Mouse (Mus musculus) cerebellum, adult 18-20 months (tissue): ENCODE results near the gene Sars.
A peak's percentile ranks its signal among the peaks of the same experiment; 100 is the strongest.

Source experiments
- DNase-seq, 2 experiments: peaks; one replicate each; pipeline ENCODE4 v3.0.0; 2021

The Sars gene

DNA sequence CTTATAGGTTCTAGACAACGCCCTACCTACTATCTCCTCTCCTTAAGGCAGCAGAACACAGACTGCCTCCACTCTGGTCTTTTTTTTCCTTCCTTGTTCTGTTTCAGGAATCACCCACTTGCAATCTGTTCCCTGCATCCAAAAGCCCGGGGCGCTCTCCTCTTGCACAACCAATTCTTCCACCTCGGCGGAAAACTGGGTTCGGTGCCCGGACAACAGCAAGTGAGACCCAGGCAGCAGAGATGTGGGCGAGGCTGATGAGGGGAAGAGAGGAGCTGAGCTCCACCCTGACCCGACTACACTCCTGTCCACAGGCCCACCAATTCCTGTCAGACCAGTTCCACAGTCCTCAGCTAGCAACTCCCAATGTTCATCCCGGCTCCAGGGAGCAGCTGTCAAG, 58.8 kb downstream of the Sars start:
- DNase-seq, result no peak

DNA sequence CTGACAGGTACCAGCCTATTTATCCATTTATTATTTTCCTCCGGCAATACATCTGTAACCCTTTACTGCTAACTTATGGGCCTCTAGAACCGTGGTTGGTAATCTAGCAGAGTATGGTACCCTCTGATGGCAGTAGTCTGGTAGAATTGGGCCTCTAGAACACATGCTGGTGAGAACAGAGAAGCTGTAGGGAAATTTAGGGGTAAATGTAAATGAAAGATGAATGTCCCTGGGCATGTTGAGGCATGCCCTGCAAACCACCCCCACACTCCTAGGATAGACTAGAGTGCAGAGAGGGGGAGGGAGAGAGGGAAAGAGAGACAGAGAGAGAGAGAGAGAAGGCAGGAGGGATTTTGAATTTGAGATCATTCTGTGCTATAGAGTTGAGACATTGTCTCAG, 60.6 kb downstream of the Sars start:
- no peak for DNase-seq

DNA sequence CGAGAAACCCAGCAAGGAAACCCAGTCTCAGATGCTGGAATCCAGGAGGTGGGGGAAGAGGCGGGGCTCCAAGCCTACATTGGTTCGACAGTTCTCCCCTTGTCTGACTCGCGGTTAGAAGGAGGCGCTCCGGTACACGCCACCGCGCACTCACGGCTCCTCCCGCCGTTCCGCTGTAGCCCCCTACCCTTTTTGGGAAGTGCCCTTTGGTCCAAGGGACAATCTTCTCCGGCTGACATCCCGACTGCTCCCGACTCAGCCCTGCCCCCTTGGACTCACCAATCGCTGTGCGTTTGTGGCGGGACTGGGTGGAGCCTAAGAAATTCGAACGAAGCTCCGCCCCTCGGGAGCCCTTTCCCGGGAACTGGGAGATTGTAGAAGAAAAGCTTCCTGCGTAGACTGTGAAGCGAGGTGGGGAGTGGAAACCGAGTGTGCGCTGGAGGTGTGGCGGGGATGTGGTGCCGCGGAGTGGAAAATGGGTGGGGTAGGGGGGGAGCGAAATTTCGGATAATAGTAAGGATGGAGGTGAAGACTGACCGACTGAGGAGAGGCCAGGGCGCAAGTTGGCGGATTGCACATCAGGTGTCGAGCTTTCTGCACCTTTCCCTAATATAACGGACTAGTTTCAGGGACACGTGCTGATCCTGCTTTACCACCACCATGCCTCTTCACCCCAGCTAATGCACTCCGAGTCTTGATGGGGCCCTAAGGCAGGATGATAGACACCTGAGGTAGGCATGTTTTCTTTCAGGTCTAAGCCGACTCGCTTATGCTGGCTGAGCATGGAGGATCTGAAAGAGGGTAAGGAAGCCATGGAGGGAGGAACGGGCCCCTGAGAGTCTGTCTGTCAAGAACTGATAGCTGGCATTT, 61.3 kb downstream of the Sars start, which contains the start of gene Psrc1:
TSS of gene Psrc1 (plus strand) at position 355 of the 870 bp plus-strand sequence.
- DNase-seq, result peak; percentile 78 to 89

DNA sequence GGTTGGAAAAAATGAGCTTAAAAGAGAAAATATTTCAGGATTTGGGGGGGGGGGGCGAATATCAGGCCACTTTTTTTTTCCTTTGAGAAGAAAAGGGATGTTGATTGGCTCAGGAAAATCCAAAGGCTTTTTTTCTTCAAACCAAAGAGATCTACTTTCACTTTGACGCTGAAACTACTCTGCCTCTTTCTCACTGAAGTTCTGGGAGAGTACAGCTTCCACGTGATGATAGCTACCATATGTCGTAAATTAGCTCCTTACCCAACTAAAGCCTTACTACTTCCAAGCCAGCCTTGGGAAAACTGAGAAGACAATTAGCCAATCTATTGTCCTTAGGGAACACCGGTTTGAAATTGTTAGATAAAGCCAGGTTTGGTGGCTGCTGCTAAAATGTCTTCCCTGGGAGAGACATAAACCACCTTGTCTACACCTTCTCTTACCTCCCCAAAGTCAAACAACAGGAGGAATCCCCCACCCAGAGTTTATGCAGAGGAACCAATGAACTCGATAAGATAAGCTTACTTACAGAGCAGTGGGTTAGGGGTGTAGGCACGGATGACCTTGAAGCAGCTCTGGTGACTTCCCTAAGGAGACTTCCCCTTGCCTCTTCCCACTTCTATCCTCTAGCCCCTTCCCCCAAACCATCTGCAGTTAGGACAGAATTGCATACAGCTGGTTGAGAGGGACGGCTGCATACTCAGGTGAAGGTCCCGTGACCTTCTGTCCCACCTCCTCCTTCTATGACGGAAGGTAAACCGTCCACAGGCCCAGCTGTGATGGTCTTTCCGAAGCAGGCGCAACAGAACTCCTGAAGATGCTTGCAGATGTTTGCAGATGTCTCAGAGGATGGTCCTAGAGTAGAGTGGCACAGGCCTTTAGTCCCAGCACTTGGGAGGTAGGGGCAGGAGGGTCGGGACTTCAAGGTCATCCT, 62.8 kb downstream of the Sars start:
- no peak for DNase-seq

DNA sequence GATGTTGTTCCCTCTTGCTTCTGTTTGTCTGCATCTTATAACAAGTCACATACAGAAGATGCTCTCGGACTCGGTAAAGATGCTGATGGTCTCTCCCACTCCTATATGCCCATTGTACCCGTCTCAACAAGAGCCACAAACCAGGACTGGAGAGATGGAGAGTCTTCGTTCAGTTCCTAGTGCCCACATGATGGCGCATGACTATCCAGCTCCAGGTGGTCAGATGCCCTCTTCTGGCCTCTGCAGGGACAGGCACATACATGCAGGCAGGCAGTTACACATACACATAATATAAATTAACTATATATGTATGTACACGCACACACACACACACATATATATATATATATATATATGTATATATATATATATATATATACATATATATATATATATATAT, 64.3 kb downstream of the Sars start:
- DNase-seq, result no peak

DNA sequence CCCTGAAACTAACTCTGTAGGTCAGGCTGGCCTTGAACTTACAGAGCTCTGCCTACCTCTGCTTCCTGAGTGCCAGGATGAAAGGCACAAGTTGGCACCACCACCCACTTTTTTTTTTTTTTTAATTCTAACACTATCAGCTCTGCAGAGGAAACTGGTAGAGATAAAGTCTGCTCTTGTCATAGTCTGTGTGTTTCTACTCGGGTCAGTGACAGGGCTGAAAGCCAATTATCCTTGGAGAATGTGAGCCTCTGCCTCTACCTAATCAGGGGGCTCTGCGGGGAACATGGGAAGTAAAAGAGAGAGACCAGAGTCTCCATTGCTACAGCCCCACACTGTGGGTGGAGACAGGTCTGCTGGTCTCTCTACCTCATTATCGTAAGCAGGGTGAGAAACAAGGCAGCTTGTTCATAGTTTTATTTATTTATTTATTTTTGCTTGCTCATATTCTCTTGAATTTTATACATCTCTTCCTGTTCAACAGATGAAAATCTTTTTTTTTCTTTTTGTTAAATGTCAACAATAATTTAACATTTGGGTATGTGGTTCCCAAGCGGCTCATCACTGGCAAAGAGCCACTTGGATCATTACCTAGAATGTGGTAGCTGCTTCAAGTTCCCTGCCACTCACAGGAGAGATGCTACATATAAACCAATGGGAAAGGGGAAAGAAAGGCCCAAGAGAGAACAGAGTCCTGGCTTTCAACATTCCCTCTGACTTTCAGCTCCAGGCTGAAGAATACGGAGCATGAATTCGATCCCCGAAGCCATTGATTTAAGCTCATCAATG, 65.9 kb downstream of the Sars start:
- DNase-seq, result no peak
